In genomic region chr6:114458191-114458590, GRCm38 (mm10) we compare ENCODE assay signal across 12 mouse cellular contexts.
DNase-seq lines count a peak whose midpoint lies in the region; ATAC-seq and TF ChIP-seq lines count a peak whose summit lies in the region.
"Had no signal": no experiment of that assay in that cellular context is flagged by ENCODE, and none has a peak within 500 bp of the region (broad histone marks: within the 10 kb centered on the region; RNA-seq: fewer than 3 reads in every experiment).

No protein-coding gene starts in this region.

- H3K4me2 ChIP-seq in heart, embryonic 11.5 days: no peak overlapping the region
- H3K4me2 ChIP-seq in lung, postnatal 0 days (replicated peaks; ENCODE audit: low read depth, low read length): no peak overlapping the region
- H3K4me2 ChIP-seq in midbrain, embryonic 14.5 days (ENCODE audit: low read length): no peak overlapping the region
- no peak overlapping the region for H3K4me2 ChIP-seq in hindbrain, embryonic 16.5 days (ENCODE audit: low read length)

- H3K9me3 ChIP-seq in heart, embryonic 11.5 days (replicated peaks; ENCODE audit: control insufficient read depth, low read length): no peaks in the 10 kb centered on the region; the same call in 1 of the 2 replicates
- no peaks in the 10 kb centered on the region for H3K9me3 ChIP-seq in lung, postnatal 0 days (ENCODE audit: low read length)
- H3K9me3 ChIP-seq in midbrain, embryonic 14.5 days (ENCODE audit: control insufficient read depth, low read length): no peaks in the 10 kb centered on the region
- H3K9me3 ChIP-seq in hindbrain, embryonic 16.5 days (ENCODE audit: control insufficient read depth, low read length): no peaks in the 10 kb centered on the region

- no peak for TF ChIP-seq EP300 in lung, postnatal 0 days (IDR thresholded peaks at IDR 0.05)

- no peaks in the 10 kb centered on the region for H3K27me3 ChIP-seq in heart, embryonic 11.5 days (ENCODE audit: control insufficient read depth, insufficient read depth, low read length)
- H3K27me3 ChIP-seq in lung, postnatal 0 days (replicated peaks; ENCODE audit: insufficient read depth, low read length): no peaks in the 10 kb centered on the region
- H3K27me3 ChIP-seq in midbrain, embryonic 14.5 days (ENCODE audit: control insufficient read depth, insufficient read depth, low read length): no peaks in the 10 kb centered on the region
- H3K27me3 ChIP-seq in hindbrain, embryonic 16.5 days (replicated peaks; ENCODE audit: control insufficient read depth, insufficient read depth, low read length): 0 out of 2 replicates have a peak, but pooled peaks cover 2% of the 10 kb centered on the region

- no peak overlapping the region for H3K27ac ChIP-seq in heart, embryonic 11.5 days (ENCODE audit: low read depth, low read length)
- H3K27ac ChIP-seq in bone marrow macrophage, adult 2 months (ENCODE audit: insufficient read depth, low read depth, low read length): peak overlapping the region; percentile 34
- H3K27ac ChIP-seq in lung, postnatal 0 days (ENCODE audit: low read length): no peak overlapping the region
- no peak overlapping the region for H3K27ac ChIP-seq in midbrain, embryonic 14.5 days (replicated peaks; ENCODE audit: low read depth, low read length)
- H3K27ac ChIP-seq in hindbrain, embryonic 16.5 days (ENCODE audit: low read depth, low read length): no peak overlapping the region
- H3K27ac ChIP-seq: forebrain, embryonic 10.5 days; heart, adult 2 months had no signal

- H3K36me3 ChIP-seq in heart, embryonic 11.5 days (ENCODE audit: control insufficient read depth, insufficient read depth, low read length): no peaks in the 10 kb centered on the region
- H3K36me3 ChIP-seq in lung, postnatal 0 days (ENCODE audit: insufficient read depth, low read length): no peaks in the 10 kb centered on the region
- H3K36me3 ChIP-seq in midbrain, embryonic 14.5 days (ENCODE audit: control insufficient read depth, insufficient read depth, low read length): no peaks in the 10 kb centered on the region
- no peaks in the 10 kb centered on the region for H3K36me3 ChIP-seq in hindbrain, embryonic 16.5 days (ENCODE audit: control insufficient read depth, insufficient read depth, low read length)
- H3K36me3 ChIP-seq: forebrain, embryonic 10.5 days had no signal

- TF ChIP-seq POLR2A in bone marrow macrophage, adult 2 months (IDR thresholded peaks at IDR 0.05; ENCODE audit: borderline replicate concordance, low read depth, low read length): no peak

- no peak overlapping the region for H3K9ac ChIP-seq in heart, embryonic 11.5 days (ENCODE audit: low read depth, low read length)
- H3K9ac ChIP-seq in lung, postnatal 0 days (replicated peaks; ENCODE audit: low read depth): no peak overlapping the region
- H3K9ac ChIP-seq in midbrain, embryonic 14.5 days (replicated peaks; ENCODE audit: low read length): no peak overlapping the region
- no peak overlapping the region for H3K9ac ChIP-seq in hindbrain, embryonic 16.5 days (ENCODE audit: low read depth, low read length)

- 66% methylated on average over 5 of the region's 5 CpGs for WGBS in heart, embryonic 11.5 days (ENCODE audit: insufficient replicate concordance)
- 69% methylated on average over 5 of the region's 5 CpGs for WGBS in lung, postnatal 0 days
- WGBS in midbrain, embryonic 14.5 days: 82% methylated on average over 5 of the region's 5 CpGs
- WGBS in hindbrain, embryonic 16.5 days: 92% methylated on average over 5 of the region's 5 CpGs

- DNase-seq in heart, adult 18-20 months: peak; percentile 41 to 59
- DNase-seq in 3T3-L1 (ENCODE audit: low read depth, low spot score): peak; percentile 69
- DNase-seq in lung, postnatal 0 days (ENCODE audit: low spot score): peak; percentile 47
- no peak for DNase-seq in midbrain, embryonic 14.5 days
- DNase-seq in cerebellum, postnatal 25 days: no peak
- DNase-seq: cerebellum, postnatal 36 days; kidney, adult 9 months had no signal

- no peaks in the 10 kb centered on the region for H3K4me1 ChIP-seq in heart, embryonic 11.5 days (ENCODE audit: control insufficient read depth, insufficient read depth, low read length)
- H3K4me1 ChIP-seq in bone marrow macrophage, adult 2 months (ENCODE audit: control insufficient read depth, insufficient read depth, low read length): peaks cover 30% of the 10 kb centered on the region
- no peaks in the 10 kb centered on the region for H3K4me1 ChIP-seq in lung, postnatal 0 days (ENCODE audit: insufficient read depth, low read depth, low read length)
- H3K4me1 ChIP-seq in midbrain, embryonic 14.5 days (ENCODE audit: control insufficient read depth, insufficient read depth, low read length): no peaks in the 10 kb centered on the region
- no peaks in the 10 kb centered on the region for H3K4me1 ChIP-seq in hindbrain, embryonic 16.5 days (ENCODE audit: control insufficient read depth, insufficient read depth, low read depth, low read length)

- no peak for ATAC-seq in heart, embryonic 11.5 days (replicated peaks; ENCODE audit: insufficient number of reproducible peaks, low FRiP score, low TSS enrichment)
- ATAC-seq in lung, postnatal 0 days: 0 out of 2 replicates have a peak, but pooled peaks have one; percentile 41
- no peak for ATAC-seq in midbrain, embryonic 14.5 days (ENCODE audit: low FRiP score, low TSS enrichment)
- no peak for ATAC-seq in hindbrain, embryonic 16.5 days

- TF ChIP-seq CTCF in bone marrow macrophage, adult 2 months (IDR thresholded peaks at IDR 0.05; ENCODE audit: low read depth, low read length): no peak
- no peak for TF ChIP-seq CTCF in lung, postnatal 0 days (IDR thresholded peaks at IDR 0.05)

- H3K4me3 ChIP-seq in heart, embryonic 11.5 days (ENCODE audit: low read depth, low read length): no peak overlapping the region
- H3K4me3 ChIP-seq in bone marrow macrophage, adult 2 months (ENCODE audit: insufficient read depth, low read length): peak overlapping the region; percentile 0; the same call in 1 of the 2 replicates
- no peak overlapping the region for H3K4me3 ChIP-seq in lung, postnatal 0 days (ENCODE audit: low read depth, low read length)
- no peak overlapping the region for H3K4me3 ChIP-seq in midbrain, embryonic 14.5 days (replicated peaks; ENCODE audit: low read depth, low read length)
- H3K4me3 ChIP-seq in hindbrain, embryonic 16.5 days (ENCODE audit: low read length): no peak overlapping the region
- H3K4me3 ChIP-seq: forebrain, embryonic 10.5 days; heart, adult 2 months had no signal

Comparison
In these comparisons a context has a peak if more than half of its experiments do, and no peak if none do; other contexts are left out.
1. DNase-seq: peak in heart, adult 18-20 months (2 of 2), 3T3-L1 (single experiment) and lung, postnatal 0 days (single experiment); none in midbrain, embryonic 14.5 days (single experiment) and cerebellum, postnatal 25 days (0 of 2).